ENCODE assay signal across 8 mouse cellular contexts in the genomic region with DNA sequence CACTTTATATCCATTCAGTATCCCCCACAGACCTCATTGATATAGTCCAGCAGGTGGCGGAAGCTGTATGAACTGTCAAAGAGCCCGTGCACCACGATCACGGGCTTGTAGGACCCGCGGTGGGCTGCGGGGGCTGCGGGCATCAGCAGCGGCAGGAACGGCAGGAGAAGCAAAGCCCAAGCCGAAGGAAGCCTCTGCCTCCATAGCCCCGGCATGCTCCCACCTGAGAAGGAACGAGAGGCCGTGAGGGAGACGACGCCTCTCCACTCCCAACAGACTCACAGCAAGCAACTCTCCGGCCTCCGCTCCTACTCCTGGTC. TPM values are rescaled to one million over a fixed set of nuclear protein-coding genes. Genes with fewer than 3 reads are reported as not detected.
A peak's percentile ranks its signal among the peaks of the same experiment; 100 is the strongest.
DNase-seq lines count a peak whose midpoint lies in the region; ATAC-seq lines count a peak whose summit lies in the region.

No protein-coding gene starts in this region.

- 0% methylated on average over 18 of the region's 18 CpGs for WGBS in lung, embryonic 15.5 days
- WGBS in liver, embryonic 11.5 days: under 1% methylated on average over 18 of the region's 18 CpGs
- WGBS in neural tube, embryonic 12.5 days: under 1% methylated on average over 18 of the region's 18 CpGs

- H3K9me3 ChIP-seq in lung, embryonic 15.5 days: no peaks in the 10 kb centered on the region
- H3K9me3 ChIP-seq in liver, embryonic 11.5 days (ENCODE audit: control insufficient read depth, low read length): no peaks in the 10 kb centered on the region
- no peaks in the 10 kb centered on the region for H3K9me3 ChIP-seq in neural tube, embryonic 12.5 days

- H3K9ac ChIP-seq in lung, embryonic 15.5 days: peak overlapping the region; percentile 58
- peak overlapping the region; percentile 79 for H3K9ac ChIP-seq in liver, embryonic 11.5 days (ENCODE audit: low read depth, low read length)
- peak overlapping the region; percentile 60 for H3K9ac ChIP-seq in neural tube, embryonic 12.5 days

- ATAC-seq in lung, embryonic 15.5 days (ENCODE audit: borderline replicate concordance, extremely low read depth, low FRiP score, low TSS enrichment): no peak
- peak; percentile 40; the same call in 1 of the 2 replicates for ATAC-seq in liver, embryonic 11.5 days (replicated peaks; ENCODE audit: low FRiP score)
- ATAC-seq in neural tube, embryonic 12.5 days (ENCODE audit: low FRiP score, low read depth): peak; percentile 27; the same call in 1 of the 2 replicates

- H3K4me3 ChIP-seq in lung, embryonic 15.5 days: peak overlapping the region; percentile 69
- H3K4me3 ChIP-seq in liver, embryonic 11.5 days (ENCODE audit: low read depth, low read length): peak overlapping the region; percentile 80
- peak overlapping the region; percentile 60 for H3K4me3 ChIP-seq in neural tube, embryonic 12.5 days

- H3K4me2 ChIP-seq in lung, embryonic 15.5 days: peak overlapping the region; percentile 82
- peak overlapping the region; percentile 94 for H3K4me2 ChIP-seq in liver, embryonic 11.5 days
- H3K4me2 ChIP-seq in neural tube, embryonic 12.5 days (replicated peaks): peak overlapping the region; percentile 86

- peak overlapping the region; percentile 90 for H3K27ac ChIP-seq in lung, embryonic 15.5 days
- H3K27ac ChIP-seq in liver, embryonic 11.5 days (ENCODE audit: low read depth, low read length): peak overlapping the region; percentile 67
- H3K27ac ChIP-seq in neural tube, embryonic 12.5 days: peak overlapping the region; percentile 17; the same call in 1 of the 2 replicates

- peaks cover 32% of the 10 kb centered on the region for H3K27me3 ChIP-seq in lung, embryonic 15.5 days
- peaks cover 35% of the 10 kb centered on the region for H3K27me3 ChIP-seq in liver, embryonic 11.5 days (replicated peaks; ENCODE audit: control insufficient read depth, insufficient read depth, low read length)
- H3K27me3 ChIP-seq in neural tube, embryonic 12.5 days (replicated peaks): peaks cover 26% of the 10 kb centered on the region

- peaks cover 39% of the 10 kb centered on the region for H3K4me1 ChIP-seq in lung, embryonic 15.5 days
- H3K4me1 ChIP-seq in liver, embryonic 11.5 days (replicated peaks; ENCODE audit: control insufficient read depth, insufficient read depth, low read length): peaks cover 30% of the 10 kb centered on the region
- H3K4me1 ChIP-seq in neural tube, embryonic 12.5 days: peaks cover 49% of the 10 kb centered on the region

- DNase-seq in lung, postnatal 25 days (ENCODE audit: low spot score): no peak
- DNase-seq in embryo, embryonic 10.5 days (ENCODE audit: low spot score): peak; percentile 79
- DNase-seq in heart, postnatal 4 days: peak; percentile 47
- DNase-seq in liver, embryonic 11.5 days (ENCODE audit: low spot score): peak; percentile 63
- no peak for DNase-seq in frontal cortex, postnatal 10 days (ENCODE audit: low spot score in 2 of 2)
- DNase-seq in right cerebral cortex, postnatal 36 days (ENCODE audit: low spot score in 2 of 2): no peak

- peaks cover 8% of the 10 kb centered on the region for H3K36me3 ChIP-seq in lung, embryonic 15.5 days
- peaks cover 11% of the 10 kb centered on the region for H3K36me3 ChIP-seq in liver, embryonic 11.5 days (ENCODE audit: control insufficient read depth, insufficient read depth, low read length)
- H3K36me3 ChIP-seq in neural tube, embryonic 12.5 days: peaks cover 22% of the 10 kb centered on the region

RNA-seq across cellular contexts. Expression of a gene that starts 1.6 kb away (rescaled TPM):
- polyA plus RNA-seq in lung, embryonic 15.5 days (2015; fragmentation: Nextera tagmentation; extraction: Ambion mirVana): 21.0 and 22.4 TPM in 2 replicates
- total RNA-seq in heart, postnatal 4 days (2021): 10 to 100 TPM; 37.8 to 41.8 TPM
- 23.1 and 25.8 TPM in 2 replicates for polyA plus RNA-seq in liver, embryonic 11.5 days (2014; fragmentation: Nextera tagmentation; extraction: Ambion mirVana)
- 22.9 and 25.2 TPM in 2 replicates for polyA plus RNA-seq in neural tube, embryonic 12.5 days (2016; fragmentation: Nextera tagmentation; extraction: Ambion mirVana)

RNA-seq across cellular contexts. Expression of a gene that starts 2.6 kb away (rescaled TPM):
- polyA plus RNA-seq in lung, embryonic 15.5 days (2015; fragmentation: Nextera tagmentation; extraction: Ambion mirVana): 0.16 and 0.46 TPM in 2 replicates
- under 1 TPM; 0.52 to 0.91 TPM for total RNA-seq in heart, postnatal 4 days (2021)
- not detected in 2 replicates for polyA plus RNA-seq in liver, embryonic 11.5 days (2014; fragmentation: Nextera tagmentation; extraction: Ambion mirVana)
- 1.4 and 1.6 TPM in 2 replicates for polyA plus RNA-seq in neural tube, embryonic 12.5 days (2016; fragmentation: Nextera tagmentation; extraction: Ambion mirVana)

RNA-seq across cellular contexts. Expression of a gene that starts 11.0 kb away (rescaled TPM):
- polyA plus RNA-seq in lung, embryonic 15.5 days (2015; fragmentation: Nextera tagmentation; extraction: Ambion mirVana): 2.2 and 2.8 TPM in 2 replicates
- 1 to 10 TPM; 2.5 to 3.4 TPM for total RNA-seq in heart, postnatal 4 days (2021)
- polyA plus RNA-seq in liver, embryonic 11.5 days (2014; fragmentation: Nextera tagmentation; extraction: Ambion mirVana): 1.2 and 1.6 TPM in 2 replicates
- polyA plus RNA-seq in neural tube, embryonic 12.5 days (2016; fragmentation: Nextera tagmentation; extraction: Ambion mirVana): 13.0 and 15.5 TPM in 2 replicates

RNA-seq across cellular contexts. Expression of a gene that starts 17.8 kb away (rescaled TPM):
- 12.9 and 14.0 TPM in 2 replicates for polyA plus RNA-seq in lung, embryonic 15.5 days (2015; fragmentation: Nextera tagmentation; extraction: Ambion mirVana)
- 1 to 10 TPM; 6.1 to 9.5 TPM for total RNA-seq in heart, postnatal 4 days (2021)
- 9.5 and 9.7 TPM in 2 replicates for polyA plus RNA-seq in liver, embryonic 11.5 days (2014; fragmentation: Nextera tagmentation; extraction: Ambion mirVana)
- 17.4 and 17.5 TPM in 2 replicates for polyA plus RNA-seq in neural tube, embryonic 12.5 days (2016; fragmentation: Nextera tagmentation; extraction: Ambion mirVana)

RNA-seq across cellular contexts. Expression of a gene that starts 20.2 kb away (rescaled TPM):
- 84.6 and 85.8 TPM in 2 replicates for polyA plus RNA-seq in lung, embryonic 15.5 days (2015; fragmentation: Nextera tagmentation; extraction: Ambion mirVana)
- 10 to 100 TPM; 22.3 to 24.4 TPM for total RNA-seq in heart, postnatal 4 days (2021)
- polyA plus RNA-seq in liver, embryonic 11.5 days (2014; fragmentation: Nextera tagmentation; extraction: Ambion mirVana): 39.9 and 48.5 TPM in 2 replicates
- polyA plus RNA-seq in neural tube, embryonic 12.5 days (2016; fragmentation: Nextera tagmentation; extraction: Ambion mirVana): 116 and 120 TPM in 2 replicates

Comparison
In these comparisons a context has a peak if more than half of its experiments do, and no peak if none do; other contexts are left out.
1. H3K27ac ChIP-seq: peak in every context shown above with its lines; median percentile 90 in lung, embryonic 15.5 days; 67 in liver, embryonic 11.5 days; 17 in neural tube, embryonic 12.5 days.
2. DNase-seq: peak in embryo, embryonic 10.5 days (single experiment), heart, postnatal 4 days (single experiment) and liver, embryonic 11.5 days (single experiment); none in lung, postnatal 25 days (single experiment), frontal cortex, postnatal 10 days (0 of 2) and right cerebral cortex, postnatal 36 days (0 of 2).
3. Peak in every context shown above with its lines, with median percentiles within 50 percentile points of each other: H3K4me2 ChIP-seq, H3K4me3 ChIP-seq and H3K9ac ChIP-seq.